Mouse (Mus musculus) gastrocnemius, postnatal 10 days (tissue): Measurements from ENCODE around the gene Foxo1. TPM values are rescaled to one million over a fixed set of nuclear protein-coding genes. Genes with fewer than 3 reads are reported as not detected.

Experiments
- DNase-seq: peaks from one replicate; pipeline ENCODE4 v3.0.0; 2021; ENCODE audit warnings: mixed read lengths
- total RNA-seq, 2 experiments: library from RNA; stranded (reverse); gene quantifications; 2 replicates each; pipeline ENCODE4 v1.2.3; 2021

Foxo1 gene
- total RNA-seq, 2 experiments from 2014 or later: 10.5 to 13.7 TPM

DNA sequence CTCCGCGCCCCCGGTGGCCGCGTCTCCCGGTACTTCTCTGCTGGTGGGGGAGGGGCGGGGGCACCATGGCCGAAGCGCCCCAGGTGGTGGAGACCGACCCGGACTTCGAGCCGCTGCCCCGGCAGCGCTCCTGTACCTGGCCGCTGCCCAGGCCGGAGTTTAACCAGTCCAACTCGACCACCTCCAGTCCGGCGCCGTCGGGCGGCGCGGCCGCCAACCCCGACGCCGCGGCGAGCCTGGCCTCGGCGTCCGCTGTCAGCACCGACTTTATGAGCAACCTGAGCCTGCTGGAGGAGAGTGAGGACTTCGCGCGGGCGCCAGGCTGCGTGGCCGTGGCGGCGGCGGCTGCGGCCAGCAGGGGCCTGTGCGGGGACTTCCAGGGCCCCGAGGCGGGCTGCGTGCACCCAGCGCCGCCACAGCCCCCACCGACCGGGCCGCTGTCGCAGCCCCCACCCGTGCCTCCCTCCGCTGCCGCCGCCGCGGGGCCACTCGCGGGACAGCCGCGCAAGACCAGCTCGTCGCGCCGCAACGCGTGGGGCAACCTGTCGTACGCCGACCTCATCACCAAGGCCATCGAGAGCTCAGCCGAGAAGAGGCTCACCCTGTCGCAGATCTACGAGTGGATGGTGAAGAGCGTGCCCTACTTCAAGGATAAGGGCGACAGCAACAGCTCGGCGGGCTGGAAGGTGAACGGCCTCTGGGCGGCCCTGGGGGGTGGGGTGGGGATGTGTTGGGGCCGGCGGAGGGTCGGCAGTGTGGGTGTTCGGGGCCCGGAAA, 789 bp downstream of the Foxo1 start:
- DNase-seq: peak; percentile 66

DNA sequence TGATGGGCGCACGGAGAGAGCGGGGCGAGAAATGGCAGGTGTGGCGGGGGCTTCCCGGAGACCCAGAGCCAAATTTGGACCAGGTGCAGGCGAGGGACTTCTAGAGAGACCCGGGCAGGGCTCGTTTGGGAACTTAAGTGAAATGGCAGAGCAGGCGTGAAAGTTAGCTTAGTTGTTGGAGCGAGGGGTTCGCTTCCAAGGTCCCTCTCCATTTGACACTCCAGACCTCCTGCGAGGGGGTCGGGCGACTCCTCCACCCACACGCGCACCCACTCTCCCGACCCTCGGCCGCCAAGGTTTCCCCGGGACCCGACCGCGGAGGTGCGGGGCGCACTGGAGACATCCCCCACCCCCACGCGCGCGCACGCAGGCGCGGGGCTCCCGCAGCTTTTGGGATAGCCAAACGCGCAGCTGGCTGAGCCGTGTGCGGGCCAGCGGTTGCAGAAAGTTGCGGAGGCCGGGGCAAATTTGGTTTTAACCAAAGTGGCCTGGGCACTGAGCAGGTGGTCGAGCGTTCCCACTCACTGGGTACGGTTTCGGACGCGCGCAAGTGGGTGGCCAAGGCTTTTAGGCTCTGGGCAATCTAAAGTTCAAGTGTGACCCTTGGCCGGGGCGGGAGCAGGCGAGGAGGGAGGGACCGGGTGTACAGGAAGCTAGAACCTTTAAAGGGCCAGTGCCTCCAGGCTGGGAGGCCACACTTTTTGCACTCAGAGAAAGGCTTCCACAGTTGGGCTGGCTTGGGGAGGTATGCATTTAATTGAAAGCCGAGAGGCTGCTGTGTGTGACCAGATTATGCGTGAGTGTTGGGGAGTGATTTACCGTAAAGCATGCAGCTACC, 1.6 kb downstream of the Foxo1 start:
- peak; percentile 60 for DNase-seq

DNA sequence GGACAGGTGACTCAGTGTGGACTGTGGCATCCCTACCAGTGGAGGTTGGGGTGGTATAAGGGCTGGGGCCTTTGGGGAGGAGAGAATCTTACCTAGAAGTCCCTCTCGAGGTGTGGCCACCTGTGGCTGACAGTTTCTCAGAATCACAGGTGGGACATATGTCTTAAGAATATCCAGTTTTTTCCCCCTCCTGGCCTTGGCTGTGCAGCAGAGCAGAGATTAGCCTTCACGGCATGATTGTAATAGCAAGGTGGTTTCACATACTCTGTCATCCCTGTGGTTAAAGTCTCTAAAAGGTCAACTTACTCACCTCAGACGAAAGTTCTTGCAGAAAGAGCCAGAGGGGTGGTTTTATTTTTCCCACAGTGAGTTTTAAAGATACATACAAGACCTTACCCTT, 2.4 kb downstream of the Foxo1 start:
- DNase-seq: no peak

DNA sequence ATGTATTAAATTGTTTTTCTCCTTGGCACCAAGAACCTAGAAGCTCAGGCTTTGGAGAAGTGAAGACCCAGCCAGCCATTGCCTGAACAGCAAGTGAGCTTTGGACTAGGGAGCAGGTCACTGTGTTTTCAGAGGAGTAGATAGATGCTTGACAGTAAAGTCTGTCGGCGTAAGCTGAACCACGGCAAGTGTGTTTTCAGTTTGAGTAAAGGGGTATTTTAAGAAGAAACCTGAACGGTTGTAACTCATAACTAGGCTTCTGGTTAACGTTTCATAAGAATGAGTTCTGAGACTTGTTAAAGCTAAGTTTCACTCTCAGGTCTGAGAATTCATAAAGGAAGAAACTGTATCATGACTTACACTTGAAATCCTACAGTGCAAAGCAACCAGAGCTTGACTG, 3.2 kb downstream of the Foxo1 start:
- no peak for DNase-seq

DNA sequence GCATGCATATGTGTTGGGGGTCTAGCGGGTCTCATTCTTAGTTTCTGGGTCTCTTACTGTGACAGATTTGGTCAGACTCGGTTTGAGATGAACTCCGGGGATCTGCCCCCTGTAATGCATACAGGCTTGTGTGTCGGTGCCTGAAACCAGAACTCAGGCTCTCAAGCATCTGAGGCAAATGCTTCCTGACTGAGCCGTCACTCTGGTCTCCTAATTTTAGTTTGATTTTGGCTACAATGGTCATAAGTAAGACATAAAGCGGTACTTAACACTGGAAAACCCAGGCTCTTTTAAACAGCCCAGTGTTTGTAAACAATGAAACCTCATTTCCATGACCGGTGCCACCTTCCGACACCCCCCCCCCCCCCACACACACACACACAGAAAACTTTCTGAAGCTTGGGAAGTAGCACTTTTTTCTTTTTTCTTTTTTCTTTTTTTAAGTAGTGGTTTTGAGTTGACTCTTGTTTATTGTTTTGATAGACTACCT, 4.3 kb downstream of the Foxo1 start:
- no peak for DNase-seq

DNA sequence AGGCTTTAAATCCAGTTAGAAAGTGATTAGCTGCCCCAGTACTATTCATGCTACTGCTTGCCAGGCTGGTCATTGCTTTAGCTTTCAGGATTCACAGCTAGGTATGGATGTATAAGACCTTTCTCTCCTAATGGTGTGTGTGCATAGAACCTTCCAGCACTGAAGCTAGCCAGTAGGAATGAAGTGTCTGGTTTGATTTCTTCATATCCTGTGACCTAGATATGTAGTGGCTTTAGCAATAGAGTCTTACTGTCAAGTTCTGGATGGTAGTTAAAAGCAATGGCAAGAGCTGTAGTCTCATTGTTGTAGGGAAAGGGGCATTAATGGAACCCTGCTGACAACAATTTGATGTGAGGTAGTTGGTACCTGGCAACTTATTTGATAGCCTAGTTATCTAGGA, 6.3 kb downstream of the Foxo1 start:
- DNase-seq: no peak

DNA sequence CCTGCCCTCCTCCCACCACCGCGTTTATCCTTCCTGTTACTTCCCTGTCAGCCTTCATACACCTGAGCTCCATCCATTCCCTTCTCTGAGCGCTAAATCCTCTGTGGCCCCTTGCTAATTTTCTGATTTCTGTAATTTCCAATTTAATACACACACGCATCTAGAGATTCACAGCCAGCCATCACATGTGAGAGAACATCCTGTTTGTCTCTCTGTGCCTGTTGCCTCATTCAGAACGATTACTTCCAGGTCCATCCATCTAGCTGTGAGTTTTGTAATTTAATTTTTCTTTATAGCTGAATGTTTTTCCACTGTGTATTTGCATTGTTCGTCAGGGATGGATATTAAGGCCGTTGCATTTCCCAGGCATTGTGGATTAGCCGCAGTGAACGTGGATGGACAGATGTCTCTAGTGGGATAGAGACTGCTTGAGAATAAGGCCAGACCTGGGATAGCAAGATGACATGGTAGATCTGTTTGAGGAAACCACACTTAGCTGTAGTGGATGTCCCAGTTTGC, 7.0 kb downstream of the Foxo1 start:
- DNase-seq: no peak

DNA sequence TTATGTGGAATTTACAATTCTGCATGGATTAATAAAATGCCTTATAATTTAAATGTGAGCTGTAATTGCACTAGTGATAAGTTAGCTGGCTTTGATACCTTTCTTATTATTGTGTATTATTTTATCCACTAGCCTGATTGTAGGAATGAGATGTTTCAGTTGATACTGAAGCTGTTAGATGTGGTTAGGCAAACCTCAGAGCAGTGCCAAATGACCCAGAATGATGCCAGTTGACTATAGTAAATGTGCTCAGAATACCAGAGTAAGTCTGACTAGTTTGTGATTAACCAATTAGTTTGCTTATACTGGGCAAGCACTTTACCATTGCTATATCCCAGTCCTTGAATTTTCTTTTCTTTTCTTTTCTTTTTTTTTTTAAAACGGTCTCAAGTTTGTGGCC, 12.5 kb downstream of the Foxo1 start:
- no peak for DNase-seq

DNA sequence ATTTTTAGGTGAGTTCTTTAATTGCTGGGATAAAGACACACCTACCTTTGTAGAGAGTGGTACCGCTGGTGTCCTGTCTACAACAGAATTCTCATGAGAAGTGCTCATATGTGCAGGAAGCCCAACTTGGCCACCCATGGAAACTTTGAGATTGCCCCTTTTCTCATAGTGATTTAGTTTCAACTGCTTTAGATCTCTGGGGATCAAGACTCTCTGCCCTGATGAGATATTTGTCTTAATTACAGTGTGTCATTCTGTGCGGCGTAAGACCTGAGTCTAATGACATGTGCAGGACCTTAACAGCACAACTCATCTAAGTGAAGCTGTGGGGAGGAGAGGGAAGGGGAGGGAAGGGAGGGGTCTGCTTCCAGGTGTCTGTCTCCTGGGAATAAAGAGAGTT, 13.7 kb downstream of the Foxo1 start:
- DNase-seq: no peak

DNA sequence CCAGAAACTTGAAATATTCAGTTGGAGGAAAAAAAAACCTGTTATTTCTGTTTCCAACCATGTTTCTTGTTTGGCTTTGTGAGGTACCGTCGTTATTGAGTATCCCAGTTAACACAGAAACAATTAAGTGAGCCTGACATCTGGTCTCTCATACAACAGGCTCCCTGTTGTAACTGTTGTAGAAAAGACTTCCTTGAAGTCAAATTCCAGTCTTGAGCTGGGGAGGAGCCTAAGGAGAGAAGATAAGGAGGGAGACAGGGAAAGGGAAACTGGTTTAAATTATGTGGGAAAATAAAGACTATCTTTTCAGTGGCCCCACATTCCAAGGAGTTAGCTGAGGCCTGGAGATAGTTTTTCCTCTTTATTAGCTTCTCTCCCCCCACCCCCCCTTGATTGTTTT, 14.2 kb downstream of the Foxo1 start:
- no peak for DNase-seq

DNA sequence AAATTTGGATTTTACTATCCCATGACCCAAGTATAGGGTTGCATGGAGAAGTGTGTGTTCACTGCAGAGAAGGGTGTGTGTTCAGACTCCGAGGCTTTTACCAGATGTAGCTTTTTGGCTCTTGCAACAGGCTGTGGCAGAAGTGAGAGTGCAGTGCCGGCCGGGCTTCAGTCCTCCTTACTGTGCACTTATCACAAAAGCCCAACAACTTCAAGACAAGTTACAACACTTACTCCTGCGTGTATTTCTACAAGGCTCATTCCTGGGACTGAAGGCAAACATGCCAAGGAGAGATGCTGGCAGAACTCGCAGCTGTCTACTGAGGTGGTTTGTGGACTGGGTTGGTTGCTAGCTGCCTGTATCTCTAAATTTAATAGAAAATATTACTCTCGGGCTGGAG, 15.4 kb downstream of the Foxo1 start:
- DNase-seq: no peak

DNA sequence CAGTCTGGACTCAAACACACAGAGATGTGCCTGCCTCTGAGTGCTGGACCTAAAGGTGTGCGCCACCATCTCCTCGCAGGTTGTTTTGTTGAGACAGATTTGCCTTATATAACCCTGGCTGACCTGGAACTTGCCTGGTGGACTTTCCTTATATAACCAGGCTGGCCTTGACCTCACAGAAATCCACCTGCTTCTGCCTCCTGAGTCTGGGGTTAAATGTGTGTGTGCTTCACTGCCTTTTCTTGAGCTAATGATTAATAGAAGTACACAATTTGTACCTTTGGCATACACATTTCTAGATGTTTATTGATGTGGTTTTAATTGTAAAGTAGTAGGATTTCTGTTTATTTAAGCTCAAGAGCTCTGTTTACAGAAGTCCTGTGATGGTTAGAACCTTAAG, 22.7 kb downstream of the Foxo1 start:
- DNase-seq: no peak

DNA sequence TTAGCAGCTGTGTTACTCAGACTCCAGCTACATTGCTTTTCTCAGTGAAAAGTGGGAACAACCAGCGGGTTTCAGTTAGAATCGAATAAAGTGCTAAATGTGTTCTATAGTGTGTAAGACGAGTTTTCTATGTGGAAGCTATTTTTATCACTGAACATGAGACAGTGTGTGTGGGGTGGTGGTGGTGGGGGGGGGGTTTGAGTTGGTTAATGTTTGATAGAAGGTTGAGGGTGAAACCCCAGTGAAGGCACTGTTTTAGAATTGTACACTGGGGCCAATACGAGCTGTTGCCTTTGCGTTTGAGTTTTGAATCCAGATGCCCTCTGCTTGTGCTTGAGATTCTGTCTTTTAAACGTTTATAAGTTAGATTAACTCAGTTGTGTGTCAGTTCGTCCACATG, 24.4 kb downstream of the Foxo1 start:
- DNase-seq: no peak

DNA sequence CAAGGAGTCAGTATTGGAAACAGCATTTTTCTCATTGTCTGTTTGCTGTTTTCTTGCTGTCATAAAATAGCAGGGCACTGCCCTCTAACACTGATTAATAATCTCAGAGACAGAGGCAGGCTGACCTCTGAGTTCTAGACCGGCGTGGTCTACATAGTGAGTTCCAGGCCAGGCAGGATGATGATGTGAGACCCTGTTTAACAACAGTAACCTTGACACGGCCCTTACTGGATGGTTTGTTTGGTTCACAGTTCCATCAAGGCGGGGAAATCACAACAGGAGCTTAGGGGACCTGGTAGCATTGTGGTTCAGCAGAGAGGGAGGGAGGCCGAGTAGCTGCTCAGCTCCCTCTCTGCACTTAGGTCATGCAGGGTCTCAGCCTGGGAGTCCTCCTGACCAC, 25.8 kb downstream of the Foxo1 start:
- DNase-seq: no peak

DNA sequence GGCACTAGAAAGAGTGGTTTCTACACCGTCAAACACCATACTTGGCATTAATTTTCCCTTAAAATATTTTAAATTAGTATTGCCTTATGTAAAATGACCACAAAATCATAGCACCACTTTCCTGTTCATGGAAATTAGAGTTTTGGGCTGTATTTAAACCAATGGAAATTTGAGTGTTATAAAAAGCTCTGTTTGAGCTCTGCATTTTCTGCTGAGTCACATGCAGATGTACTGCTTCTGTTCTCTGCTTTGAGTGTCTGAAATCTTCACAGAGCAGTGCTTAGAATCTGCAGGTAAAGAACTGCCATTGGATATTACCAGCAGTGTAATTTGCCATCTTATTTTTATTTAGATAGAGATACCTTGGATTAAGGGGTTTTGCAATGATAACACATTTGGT, 27.6 kb downstream of the Foxo1 start:
- DNase-seq: no peak

DNA sequence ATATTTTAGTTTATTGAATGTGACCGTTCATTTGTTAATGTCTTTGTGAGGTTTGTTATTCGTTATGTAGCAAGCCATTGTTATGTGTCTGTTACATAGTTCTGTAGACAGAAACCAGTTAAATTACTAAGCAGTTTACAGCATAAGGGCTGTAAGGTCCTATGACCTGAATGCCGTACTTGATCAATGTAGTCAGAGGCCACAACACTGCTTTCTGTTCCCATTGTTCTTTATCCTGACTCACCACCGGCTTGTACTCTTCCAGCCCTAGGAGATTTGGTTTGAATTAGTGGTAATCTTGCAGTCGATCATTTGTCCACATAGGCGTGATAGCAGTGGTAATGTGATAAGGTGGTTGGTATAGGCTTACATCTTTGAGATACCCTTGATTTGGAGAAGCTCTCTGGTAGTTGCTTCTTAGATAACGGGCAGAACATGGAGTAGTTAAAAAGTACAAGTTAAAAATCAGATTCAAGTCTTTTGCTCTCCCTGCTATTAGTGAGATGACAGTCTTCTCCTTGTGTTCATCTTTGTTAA, 28.2 kb downstream of the Foxo1 start:
- DNase-seq: no peak

DNA sequence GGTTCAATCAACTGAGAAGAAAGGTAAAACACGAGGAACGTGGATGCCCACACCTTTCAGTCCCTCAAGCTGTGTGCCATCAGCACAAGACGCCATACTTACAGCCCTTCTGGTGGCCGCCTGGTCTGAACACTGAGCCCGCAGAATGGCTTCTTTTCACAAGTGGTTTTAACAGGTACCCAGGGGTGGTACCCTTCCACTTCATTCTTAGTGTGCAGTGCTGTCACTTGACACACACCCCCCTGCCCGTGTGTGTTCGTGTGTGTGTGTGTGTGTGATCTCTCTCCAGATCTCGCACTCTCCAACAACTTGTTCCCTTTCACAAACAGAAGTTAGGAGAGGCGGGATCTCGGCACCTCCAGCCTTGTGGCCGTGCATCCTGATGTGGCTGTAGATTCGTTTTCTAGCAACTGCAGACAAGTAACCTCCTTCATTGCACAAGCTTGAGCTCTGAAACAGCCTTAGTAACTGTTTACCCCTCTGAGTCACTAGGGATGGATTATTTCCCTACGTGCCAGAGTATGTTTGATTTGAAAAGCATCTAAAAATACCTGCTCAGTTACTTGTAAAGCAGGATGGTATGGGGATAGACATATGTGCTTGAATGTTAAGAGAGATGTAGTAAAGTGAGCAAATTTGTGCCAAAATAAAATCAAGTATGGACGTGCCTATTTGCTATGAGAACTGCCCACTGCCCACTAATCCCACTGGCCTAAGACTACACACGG, 29.3 kb downstream of the Foxo1 start:
- no peak for DNase-seq

DNA sequence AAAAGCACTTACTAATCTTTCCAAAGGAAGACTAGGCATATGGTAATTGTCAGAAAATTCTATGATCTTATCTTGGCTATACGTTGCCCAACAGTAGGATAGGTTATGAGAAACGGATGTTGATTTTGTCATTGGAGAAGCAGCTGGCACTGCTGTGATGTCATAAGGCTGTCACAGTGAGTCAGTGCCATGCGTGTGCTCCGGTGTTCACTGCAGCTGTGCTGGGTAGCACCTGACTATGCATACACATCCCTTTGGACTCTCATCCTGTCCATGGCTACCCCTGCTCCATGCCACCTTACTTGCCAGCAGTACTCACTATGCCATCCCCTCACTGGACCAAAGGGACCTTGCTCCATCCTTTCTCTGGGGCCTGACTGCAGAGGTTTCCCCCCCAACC, 30.5 kb downstream of the Foxo1 start:
- no peak for DNase-seq

DNA sequence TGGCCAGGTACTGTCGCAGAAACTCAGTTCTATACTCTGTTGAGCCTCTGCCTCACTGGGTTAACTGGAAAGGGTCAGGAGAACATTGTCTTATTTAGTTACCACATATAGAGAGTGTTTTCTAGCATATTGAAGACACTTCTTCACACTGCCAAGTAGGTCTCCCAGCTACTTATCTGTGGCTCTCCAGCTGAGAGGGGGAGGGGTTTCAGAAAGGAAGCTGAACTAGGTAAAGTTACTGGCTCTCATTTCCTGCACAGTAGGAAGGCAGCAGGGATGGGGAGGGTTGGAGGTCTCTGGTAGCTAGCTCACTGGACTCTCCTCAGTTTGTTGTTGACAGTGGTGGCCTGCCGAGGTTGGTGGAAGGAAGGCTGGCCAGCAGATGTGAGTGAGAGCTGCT, 31.2 kb downstream of the Foxo1 start:
- no peak for DNase-seq

DNA sequence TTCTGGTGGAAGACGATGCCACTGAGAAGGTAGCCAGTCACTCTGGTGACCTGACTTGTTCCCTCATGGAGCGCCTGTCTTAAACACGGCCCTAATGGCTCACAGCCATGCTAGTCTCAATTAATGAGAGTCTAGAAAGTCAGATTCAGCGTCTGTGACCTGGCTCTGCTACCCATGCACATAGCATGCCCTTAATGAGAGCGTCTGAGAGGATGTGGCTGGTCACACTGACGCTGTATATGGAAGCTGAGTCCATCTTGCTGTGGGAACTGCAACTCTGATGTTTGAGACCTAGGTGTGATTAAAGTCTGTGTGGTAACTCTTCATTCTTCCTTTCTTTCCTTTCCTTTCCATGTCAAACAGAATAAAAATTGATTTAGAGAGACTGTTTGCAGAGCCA, 32.4 kb downstream of the Foxo1 start:
- no peak for DNase-seq

DNA sequence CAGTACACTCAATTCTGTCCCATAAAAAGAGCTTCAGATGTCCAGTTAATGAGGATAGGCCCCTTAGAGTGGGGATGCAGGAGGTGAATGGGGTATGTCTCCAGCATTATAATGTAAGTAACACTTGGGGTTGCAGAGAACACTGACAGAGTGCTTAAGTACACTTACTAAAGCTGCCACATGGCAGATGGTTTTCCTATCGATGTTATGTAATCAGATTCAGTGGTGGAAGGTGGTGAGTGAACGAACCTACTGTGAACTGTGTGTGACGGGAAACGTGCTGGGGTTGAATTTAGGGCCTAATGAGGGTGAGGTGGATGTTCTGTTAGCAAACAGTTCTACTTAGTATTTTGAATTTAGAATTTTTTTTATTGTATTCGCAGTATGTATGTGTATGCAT, 35.2 kb downstream of the Foxo1 start:
- DNase-seq: no peak

DNA sequence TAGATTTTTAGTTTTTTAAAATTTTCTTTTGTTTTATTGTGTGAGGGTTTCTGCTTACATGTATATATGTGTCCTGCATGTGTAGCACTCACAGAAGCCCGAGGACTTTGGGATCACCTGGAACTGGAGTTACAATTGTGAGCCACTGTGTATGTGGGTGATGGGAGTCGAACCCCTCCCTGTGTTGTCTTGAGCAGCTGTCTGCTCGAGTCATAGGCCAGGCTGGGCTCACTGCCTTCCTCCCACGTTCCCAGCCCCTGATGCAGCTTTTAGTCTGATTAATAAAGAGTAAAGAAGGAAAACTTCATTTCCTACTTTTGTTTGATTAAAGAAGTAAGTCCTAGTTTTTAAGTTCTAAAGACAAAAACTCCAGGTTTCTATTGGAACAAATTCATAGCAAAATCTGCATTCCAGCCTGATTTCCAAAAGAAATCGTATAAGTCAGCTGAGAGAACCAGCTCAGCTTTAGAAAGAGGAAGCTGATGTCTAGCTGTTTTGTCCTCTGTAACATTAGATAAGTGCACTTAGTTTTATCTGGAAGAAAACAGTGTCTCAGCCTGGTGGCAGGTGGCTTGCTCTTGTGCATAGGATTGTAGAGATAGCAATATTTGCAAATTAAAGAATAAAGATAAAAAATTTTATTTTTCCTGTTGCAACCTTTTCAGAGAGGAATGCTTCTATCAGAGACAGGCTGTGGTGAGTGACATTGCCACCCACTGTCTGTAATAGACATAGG, 40.6 kb downstream of the Foxo1 start:
- DNase-seq: no peak
